Mouse (Mus musculus) erythroblast, adult 5-6 weeks (primary cell): ENCODE measurements around the gene Dctn2. TPM values are rescaled to one million over a fixed set of nuclear protein-coding genes. Genes with fewer than 3 reads are reported as not detected.
A peak's percentile ranks its signal among the peaks of the same experiment; 100 is the strongest.
"Not testable (repeated sequence)": the region's sequence is repeated elsewhere in the genome, so short reads cannot be mapped to it uniquely, and the experiment has no call there.

Experiments used
- ATAC-seq: replicated peaks from 2 replicates; pipeline ENCODE4 v1.8.0; 2016; ENCODE audit warnings: moderate number of reproducible peaks, mild to moderate bottlenecking, moderate TSS enrichment, inconsistent platforms; ENCODE audit not compliant: poor library complexity, low FRiP score, severe bottlenecking
- total RNA-seq, 2 experiments: library from RNA; stranded (forward) in 1 of 2; stranded (reverse) in 1 of 2; fragments of 150-400 nt in 1 of 2; fragments of 200-764, 138-1000 nt in 1 of 2; gene quantifications; 2 replicates each; pipeline versions ENCODE4 v1.2.3 to v1.2.4; 2015 to 2017; ENCODE audit warnings: low replicate concordance in 2 of 2

The Dctn2 gene
- total RNA-seq, 2 experiments from 2014 or later, result 32.5 to 73.0 TPM

- ATAC-seq, result peak; percentile 36
These were observed 44.6 kb downstream of the Dctn2 start for GRCm38 (mm10) chr10:127310523-127311475.

GRCm38 (mm10) chr10:127311476-127312355, 45.5 kb downstream of the Dctn2 start, which contains the start of gene Mars:
Gene Mars, minus strand, starts transcription at chr10:127311786.
- ATAC-seq, result peak; percentile 93

- peak; percentile 74 for ATAC-seq
These were observed 46.1 kb downstream of the Dctn2 start for GRCm38 (mm10) chr10:127312356-127312676.

- ATAC-seq, result no peak
These were observed 46.7 kb downstream of the Dctn2 start for GRCm38 (mm10) chr10:127312858-127313257.

- not testable (repeated sequence) for ATAC-seq
These were observed 47.3 kb downstream of the Dctn2 start for GRCm38 (mm10) chr10:127313516-127313915.

GRCm38 (mm10) chr10:127314950-127315349, 48.8 kb downstream of the Dctn2 start:
- ATAC-seq, result not testable (repeated sequence)

GRCm38 (mm10) chr10:127317277-127317676, 51.1 kb downstream of the Dctn2 start:
- no peak for ATAC-seq

GRCm38 (mm10) chr10:127318009-127318408, 51.8 kb downstream of the Dctn2 start:
- ATAC-seq, result peak; percentile 30; the same call in 1 of the 2 replicates

GRCm38 (mm10) chr10:127319969-127320368, 53.8 kb downstream of the Dctn2 start:
- ATAC-seq, result no peak

- ATAC-seq, result no peak
These were observed 55.5 kb downstream of the Dctn2 start, which contains the start of gene Arhgap9 for GRCm38 (mm10) chr10:127321621-127322020. Gene Arhgap9, plus strand, starts transcription at chr10:127321964.

GRCm38 (mm10) chr10:127322178-127322577, 56.0 kb downstream of the Dctn2 start:
- no peak for ATAC-seq

- ATAC-seq, result no peak
These were observed 56.5 kb downstream of the Dctn2 start for GRCm38 (mm10) chr10:127322669-127323068.

GRCm38 (mm10) chr10:127323131-127323855, 57.1 kb downstream of the Dctn2 start:
- ATAC-seq, result no peak

- peak; percentile 56; the same call in 1 of the 2 replicates for ATAC-seq
These were observed 58.3 kb downstream of the Dctn2 start for GRCm38 (mm10) chr10:127324495-127324894.

- no peak for ATAC-seq
These were observed 59.4 kb downstream of the Dctn2 start for GRCm38 (mm10) chr10:127325454-127326016.

GRCm38 (mm10) chr10:127326017-127326801, 60.0 kb downstream of the Dctn2 start:
- ATAC-seq, result no peak

GRCm38 (mm10) chr10:127326828-127327227, 60.7 kb downstream of the Dctn2 start:
- ATAC-seq, result no peak

GRCm38 (mm10) chr10:127327461-127328145, 61.4 kb downstream of the Dctn2 start:
- no peak for ATAC-seq
